Mouse (Mus musculus): Measurements from ENCODE around the gene Prmt8.

DNA sequence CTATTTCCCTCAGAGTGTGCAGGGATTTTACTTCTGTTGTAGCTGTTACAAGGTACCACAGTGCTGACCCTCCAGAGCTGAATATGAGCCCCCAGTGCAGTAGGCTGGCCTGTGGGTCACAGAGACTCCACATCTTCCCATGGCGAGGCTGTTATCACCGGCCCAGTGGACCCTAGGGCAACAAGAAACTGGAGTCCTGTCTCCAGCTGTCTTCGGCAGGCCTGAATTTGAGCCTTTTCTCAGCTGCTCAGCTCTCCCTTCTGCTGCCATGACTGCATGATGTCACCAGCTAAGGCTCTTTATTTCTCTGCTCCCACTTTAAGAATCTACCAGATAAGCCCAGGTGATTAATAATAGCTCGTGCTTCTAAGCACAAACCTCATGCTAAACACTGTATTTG, 11.0 kb downstream of the Prmt8 start:
- no peak for TF ChIP-seq CTCF (conservative IDR thresholded peaks at IDR 0.05; ENCODE audit: insufficient read depth, insufficient read length, low read depth, low read length)
- TF ChIP-seq POLR2A (IDR thresholded peaks at IDR 0.05; ENCODE audit: low read depth, low read length), result no peak
